Mouse (Mus musculus): ENCODE measurements around the gene 4930519P11Rik.
A peak's percentile ranks its signal among the peaks of the same experiment; 100 is the strongest.

Gene 4930519P11Rik

DNA sequence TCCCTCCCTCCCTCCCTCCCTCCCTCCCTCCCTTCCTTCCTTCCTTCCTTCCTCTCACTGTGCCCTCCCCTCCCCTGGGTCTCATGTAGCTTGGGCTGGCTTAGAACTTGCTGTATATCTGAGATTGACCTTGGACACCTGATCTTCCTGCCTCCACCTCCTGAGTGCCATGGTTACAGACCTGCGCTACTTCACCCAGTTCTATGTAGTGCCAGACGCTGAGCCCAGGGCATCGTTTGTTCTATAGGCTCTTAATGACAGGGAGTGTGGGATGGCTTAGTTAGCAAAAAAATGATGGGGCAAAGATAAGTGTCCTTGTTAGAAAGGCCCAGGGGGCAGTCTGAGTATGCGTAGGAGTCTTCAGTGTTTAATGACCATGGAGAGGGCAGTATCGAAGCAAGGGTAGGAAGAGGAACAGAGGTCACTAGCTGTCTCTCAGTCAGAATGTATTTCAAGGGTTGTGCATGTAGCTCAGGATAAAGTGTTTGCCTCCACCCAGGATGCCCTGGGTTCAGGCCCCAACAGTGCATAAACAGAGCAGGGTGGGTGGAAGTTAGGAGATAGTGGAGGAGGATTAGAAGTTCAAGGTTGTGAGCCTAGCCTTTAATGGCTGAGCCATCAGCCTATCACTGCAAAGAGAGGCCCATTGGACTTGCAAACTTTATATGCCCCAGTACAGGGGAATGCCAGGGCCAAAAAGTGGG is 20.0 kb upstream of the 4930519P11Rik start:
- peak; percentile 69 for DNase-seq (ENCODE audit: extremely low read depth, low read depth, low spot score)

DNA sequence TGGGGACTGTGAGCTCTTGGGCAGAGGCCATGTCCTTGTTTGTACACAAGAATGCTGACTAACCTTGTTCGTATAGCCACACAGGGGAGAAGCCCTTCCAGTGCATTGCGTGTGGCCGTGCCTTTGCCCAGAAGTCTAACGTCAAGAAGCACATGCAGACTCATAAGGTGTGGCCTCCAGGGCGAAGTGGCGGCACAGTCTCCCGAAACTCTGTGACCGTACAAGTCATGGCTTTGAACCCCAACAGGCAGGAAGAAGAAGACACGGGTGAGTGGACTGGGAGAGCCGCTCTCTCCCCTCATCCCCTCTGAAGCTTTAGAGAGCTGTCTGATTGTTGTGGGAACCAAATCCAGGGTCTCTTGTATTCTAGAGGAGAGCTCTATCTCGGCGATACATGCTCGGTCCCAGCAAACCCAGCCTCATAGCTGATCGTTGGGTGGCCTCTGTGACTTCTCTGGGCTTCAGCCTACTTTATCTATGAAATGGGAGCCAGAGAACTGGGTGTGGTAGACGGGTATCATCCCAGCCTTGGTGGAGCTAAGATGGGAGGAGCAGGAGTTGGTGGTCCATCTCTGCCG is 19.1 kb upstream of the 4930519P11Rik start:
- DNase-seq (ENCODE audit: extremely low read depth, low read depth, low spot score) = no peak

GRCm38 (mm10) chr2:154630531-154630930 is 17.3 kb upstream of the 4930519P11Rik start:
- DNase-seq (ENCODE audit: extremely low read depth, low read depth, low spot score) = no peak

DNA sequence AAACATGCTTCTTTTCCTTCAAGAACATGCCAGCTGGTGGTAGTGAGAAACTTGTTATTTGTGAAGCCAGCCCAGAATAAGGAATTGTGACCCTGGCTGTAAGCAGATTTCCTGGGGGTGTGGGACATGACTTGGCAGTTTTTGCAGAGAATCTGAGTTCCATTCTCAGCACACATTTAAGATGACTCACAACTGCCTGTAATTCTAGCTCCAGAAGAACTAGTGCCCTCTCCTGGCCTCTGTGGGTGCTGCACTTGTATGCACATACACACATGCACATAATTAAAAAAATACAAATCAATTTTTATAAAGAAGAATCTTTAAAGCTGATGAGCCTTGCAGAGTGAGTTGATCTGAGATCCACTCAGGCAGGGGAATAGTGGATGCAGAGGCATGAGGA is 10.9 kb upstream of the 4930519P11Rik start:
- no peak for DNase-seq (ENCODE audit: extremely low read depth, low read depth, low spot score)

GRCm38 (mm10) chr2:154621684-154622083 is 8.4 kb upstream of the 4930519P11Rik start:
- no peak for DNase-seq (ENCODE audit: extremely low read depth, low read depth, low spot score)

DNA sequence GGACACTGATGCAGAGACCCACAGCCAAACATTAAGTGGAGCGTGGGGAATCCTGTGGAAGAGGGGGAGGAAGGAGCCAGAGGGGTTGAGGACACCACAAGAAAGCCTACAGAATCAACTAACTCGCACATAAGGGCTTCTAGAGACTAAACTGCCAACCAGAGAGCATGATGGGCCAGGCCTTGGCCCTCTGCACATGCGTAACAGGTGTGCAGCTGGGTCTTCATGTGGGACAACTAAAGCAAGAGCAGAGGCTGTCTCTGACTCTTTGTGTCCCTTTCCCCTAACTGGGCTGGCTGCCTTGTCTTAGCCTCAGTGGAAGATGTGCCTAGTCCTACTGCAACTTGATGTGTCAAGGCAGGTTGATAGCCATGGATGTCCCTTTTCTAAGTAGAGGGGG is 3.8 kb upstream of the 4930519P11Rik start:
- no peak for DNase-seq (ENCODE audit: extremely low read depth, low read depth, low spot score)

DNA sequence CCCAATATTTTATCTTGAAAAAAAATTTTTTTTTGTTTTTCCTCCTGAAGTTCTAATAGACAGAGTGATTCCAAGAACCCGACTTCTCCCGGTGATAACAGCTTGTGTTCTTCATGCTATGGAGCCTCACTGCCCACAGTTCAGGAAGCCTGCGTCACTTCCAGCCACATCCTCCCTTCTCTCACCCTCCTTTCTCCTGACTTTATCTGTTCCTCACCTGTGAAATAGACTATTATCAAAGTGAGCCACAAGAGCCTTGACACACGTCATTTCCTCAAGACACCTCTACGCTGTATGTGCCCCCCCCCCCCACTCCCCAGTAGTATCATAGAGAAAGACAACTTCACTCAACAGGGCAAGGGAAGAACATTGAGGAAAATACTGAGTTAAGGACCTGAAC is 2.4 kb upstream of the 4930519P11Rik start:
- DNase-seq (ENCODE audit: extremely low read depth, low read depth, low spot score) = no peak

DNA sequence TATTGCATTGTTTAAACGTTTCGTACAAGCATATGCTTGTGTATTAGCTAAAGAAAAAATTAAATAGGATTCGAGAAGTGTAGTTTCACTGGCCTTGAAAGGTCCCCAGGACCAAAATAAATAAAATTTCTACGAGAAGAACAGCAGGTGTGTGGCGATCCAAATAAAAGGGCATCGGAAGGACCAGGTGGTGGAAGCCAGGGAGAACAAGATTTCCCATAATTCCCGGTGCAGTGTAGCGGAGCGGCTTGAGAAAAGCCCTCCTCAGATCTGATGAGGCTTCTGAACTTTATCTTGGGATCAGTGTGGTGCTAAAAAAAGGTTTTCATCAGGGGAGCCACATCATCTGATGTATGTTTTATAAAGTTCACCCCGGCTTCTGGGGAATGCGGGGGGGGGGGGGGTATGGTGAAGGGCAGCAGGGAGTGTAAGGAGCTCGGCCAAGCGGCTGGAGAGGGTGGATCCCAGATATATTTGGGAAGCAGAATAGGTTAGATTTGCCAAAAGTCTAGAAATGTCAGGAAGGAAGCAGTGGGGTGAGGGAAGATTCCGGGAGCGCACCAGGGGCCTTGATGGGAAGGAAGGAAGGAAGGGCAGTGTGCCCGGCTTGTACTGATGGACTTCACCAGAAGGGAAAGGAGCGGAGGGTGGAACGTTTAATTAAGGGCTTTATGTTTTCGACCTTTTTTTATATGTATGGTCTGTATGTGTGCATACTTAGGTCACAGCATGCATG is 1.8 kb upstream of the 4930519P11Rik start:
- DNase-seq (ENCODE audit: extremely low read depth, low read depth, low spot score) = no peak

- peak; percentile 98 for DNase-seq (ENCODE audit: extremely low read depth, low read depth, low spot score)
These were observed 4.0 kb downstream of the 4930519P11Rik start for GRCm38 (mm10) chr2:154609050-154609767.

GRCm38 (mm10) chr2:154606965-154607364 is 6.3 kb downstream of the 4930519P11Rik start:
- peak; percentile 95 for DNase-seq (ENCODE audit: extremely low read depth, low read depth, low spot score)

DNA sequence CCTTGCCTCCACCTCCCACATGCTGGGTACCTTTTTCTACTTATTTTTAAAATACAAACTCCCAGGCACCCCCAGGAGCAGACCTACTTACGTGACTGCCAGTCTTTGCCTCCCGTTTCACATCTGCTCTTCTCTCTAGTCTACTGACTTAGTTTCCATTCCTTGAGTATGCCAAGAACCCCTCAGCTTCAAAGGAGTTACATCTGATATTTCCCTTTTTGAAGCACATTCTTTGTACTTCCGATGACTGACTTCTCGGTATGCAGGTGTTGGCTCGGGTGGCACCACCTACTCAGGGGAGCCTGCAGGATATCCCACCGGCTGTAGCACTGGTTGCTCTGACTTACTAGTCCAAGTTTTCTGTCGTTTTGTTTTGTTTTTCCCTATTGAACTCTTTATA is 9.1 kb downstream of the 4930519P11Rik start:
- no peak for DNase-seq (ENCODE audit: extremely low read depth, low read depth, low spot score)

DNA sequence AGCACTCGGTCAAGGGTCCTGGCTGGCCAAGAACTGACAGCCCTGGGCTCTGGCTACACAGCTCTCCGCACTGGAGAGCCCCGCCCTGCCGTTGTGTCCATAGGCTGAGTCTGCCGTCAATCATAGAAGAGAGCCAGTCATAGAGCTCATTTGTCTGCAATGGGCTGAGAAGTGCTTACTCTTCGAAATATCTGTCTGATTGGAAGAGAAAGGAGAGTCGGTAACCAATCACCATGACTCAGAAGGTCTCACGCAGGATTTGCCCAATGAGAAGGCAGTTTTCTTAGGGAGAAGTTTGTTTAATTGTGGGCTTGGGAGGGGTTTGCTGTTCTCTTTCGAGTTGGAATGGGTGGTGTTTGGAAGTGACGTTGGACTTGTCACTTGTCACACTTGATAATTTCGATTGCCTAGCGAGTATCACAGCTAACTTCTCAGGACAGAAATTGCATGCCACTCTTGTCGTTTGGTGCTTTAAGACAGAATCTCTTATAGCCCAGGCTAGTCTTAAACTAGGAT is 9.5 kb downstream of the 4930519P11Rik start, which contains the start of gene Pxmp4:
Gene Pxmp4, minus strand, starts transcription at position 71 of the 516 bp plus-strand sequence.
- peak; percentile 97 for DNase-seq (ENCODE audit: extremely low read depth, low read depth, low spot score)

DNA sequence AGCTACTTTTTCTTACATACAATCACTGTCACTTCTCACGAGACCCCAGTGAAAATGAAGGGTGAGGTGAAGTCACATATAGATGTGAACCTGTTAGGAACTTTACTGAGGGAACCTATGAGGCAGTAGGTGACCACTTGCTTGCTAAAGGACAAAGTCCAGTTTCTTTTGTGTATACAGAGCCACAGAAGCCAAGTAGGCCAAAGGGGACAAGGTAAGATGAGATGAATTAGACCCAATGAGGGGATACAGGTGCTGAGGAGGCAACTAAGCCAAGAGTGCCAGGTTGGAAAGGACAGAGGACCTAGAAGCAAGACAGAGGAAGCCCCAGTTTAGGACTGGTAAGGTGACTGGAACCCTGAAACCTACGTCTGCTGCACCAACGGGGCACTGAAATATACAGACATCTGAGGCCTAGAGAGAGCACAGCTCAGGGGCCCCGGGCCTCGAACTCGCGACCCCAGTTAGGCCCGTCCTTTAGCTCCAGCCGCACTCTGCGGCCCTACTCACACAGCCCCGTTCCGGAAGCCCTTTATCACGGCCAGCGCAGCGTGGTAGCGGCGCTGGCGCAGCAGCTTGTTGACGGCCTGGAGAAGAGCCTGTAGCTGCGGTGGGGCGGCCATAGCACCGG is 10.1 kb downstream of the 4930519P11Rik start:
- no peak for DNase-seq (ENCODE audit: extremely low read depth, low read depth, low spot score)

- DNase-seq (ENCODE audit: extremely low read depth, low read depth, low spot score) = peak; percentile 76
These were observed 11.9 kb downstream of the 4930519P11Rik start for GRCm38 (mm10) chr2:154601324-154601723.

- no peak for DNase-seq (ENCODE audit: extremely low read depth, low read depth, low spot score)
These were observed 12.7 kb downstream of the 4930519P11Rik start for GRCm38 (mm10) chr2:154600586-154600985.

DNA sequence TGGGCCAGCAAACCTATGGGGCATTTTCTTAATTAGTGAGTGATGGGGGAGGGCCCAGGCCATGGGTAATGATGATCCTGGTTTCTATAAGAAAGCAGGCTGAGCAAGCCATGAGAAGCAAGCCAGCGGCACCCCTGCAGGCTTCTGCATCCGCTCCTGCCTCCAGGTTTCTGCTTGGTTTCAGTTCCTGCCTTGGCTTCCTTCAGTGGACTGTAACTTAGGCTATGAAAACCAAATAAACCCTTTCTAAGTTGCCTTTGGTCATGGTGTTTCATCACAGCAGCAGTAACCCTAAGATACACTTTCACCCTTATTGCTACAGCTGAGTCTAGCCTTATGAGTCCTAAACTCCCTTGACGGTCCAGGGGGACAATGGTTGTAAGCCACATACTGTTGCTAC is 15.8 kb downstream of the 4930519P11Rik start:
- DNase-seq (ENCODE audit: extremely low read depth, low read depth, low spot score) = no peak

- no peak for DNase-seq (ENCODE audit: extremely low read depth, low read depth, low spot score)
These were observed 17.5 kb downstream of the 4930519P11Rik start for GRCm38 (mm10) chr2:154595775-154596174.

DNA sequence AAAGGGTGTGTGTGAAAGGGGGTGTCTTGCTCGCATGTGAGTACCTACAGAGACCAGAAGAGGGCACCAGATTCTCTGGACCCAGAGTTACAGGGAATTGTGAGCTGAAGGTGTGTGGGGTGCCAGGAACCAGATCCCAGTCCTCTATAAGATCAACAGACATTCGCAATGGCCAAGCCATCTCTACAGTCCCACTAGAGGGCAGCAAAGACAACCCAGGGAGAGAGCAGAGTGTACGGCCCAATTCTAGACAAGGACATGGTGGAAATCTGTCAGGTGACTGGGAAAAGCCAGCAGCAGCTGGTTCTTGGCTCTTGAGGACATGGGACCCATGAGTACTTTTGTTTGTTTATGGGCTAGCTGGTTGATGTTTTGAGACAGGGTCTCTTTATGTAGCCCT is 20.2 kb downstream of the 4930519P11Rik start:
- DNase-seq (ENCODE audit: extremely low read depth, low read depth, low spot score) = no peak

DNA sequence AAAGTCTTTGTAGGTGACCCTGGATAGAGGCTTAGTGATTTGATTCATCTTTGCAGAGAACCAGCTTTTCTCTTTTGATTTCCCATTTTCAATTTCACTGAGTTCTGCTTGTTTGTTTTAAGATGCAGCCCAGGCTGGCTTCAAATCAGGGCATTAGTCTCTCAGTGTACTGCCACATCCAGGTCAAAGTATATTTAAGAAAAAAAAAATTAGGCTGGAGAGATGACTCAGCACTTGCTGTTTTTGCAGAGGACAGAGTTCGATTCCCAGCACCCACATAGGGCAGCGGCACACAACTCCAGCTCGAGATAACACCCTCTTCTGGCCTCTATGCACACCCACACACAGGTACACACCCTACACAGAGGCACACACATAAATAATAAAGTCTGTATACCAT is 22.0 kb downstream of the 4930519P11Rik start:
- no peak for DNase-seq (ENCODE audit: extremely low read depth, low read depth, low spot score)

GRCm38 (mm10) chr2:154589051-154589450 is 24.2 kb downstream of the 4930519P11Rik start:
- DNase-seq (ENCODE audit: extremely low read depth, low read depth, low spot score) = no peak

GRCm38 (mm10) chr2:154586405-154586804 is 26.8 kb downstream of the 4930519P11Rik start:
- DNase-seq (ENCODE audit: extremely low read depth, low read depth, low spot score) = no peak

Measured in fat pad, adult 2 months (tissue).